Mouse (Mus musculus) lung, postnatal 4 days (tissue): ENCODE results near the gene Oxct2a.
"Not testable (repeated sequence)": the region's sequence is repeated elsewhere in the genome, so short reads cannot be mapped to it uniquely, and the experiment has no call there.

Experiments
- DNase-seq, 2 experiments: peaks; one replicate each; pipeline ENCODE4 v3.0.0; 2021

The Oxct2a gene

DNA sequence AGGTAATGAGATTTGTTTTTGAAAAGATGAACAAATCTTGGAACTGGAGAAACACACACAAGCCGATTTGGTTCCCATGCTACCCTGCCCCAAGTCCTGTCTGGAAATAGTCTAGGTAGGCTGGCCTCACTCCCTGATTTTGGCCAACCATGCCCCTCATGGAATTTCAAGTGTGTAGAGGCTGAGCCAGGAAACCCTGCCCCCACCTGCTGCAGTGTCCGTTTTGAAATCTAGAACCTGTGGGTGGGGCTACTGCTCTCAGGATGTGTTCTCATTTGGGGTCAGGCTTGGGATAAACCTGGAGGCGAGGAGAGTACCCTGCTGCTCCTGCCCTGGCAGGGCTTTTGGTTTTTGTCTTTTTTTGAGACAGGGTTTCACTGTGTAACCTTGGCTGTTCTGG, 15.1 kb downstream of the Oxct2a start:
- DNase-seq: no peak

DNA sequence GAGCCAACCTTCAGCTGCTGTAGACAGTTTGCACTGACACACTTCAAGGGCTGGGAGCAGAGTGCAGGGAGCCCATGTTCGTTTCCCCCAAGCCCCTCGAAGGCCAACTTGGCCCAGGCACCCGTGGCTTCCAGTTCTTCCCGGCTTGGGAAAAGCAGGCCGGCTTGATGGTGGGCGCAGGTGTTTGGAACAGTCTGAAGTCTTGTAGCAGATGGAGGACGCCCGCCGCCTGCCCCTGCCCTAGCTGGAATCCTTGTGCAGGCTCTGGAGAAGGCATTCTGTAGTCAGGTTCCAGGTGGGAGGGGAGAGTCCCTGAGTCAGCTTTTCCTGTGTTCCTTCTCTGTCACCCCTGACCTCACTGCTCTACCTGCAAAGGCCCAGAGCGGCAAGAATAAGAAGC, 16.4 kb downstream of the Oxct2a start:
- DNase-seq: no peak

DNA sequence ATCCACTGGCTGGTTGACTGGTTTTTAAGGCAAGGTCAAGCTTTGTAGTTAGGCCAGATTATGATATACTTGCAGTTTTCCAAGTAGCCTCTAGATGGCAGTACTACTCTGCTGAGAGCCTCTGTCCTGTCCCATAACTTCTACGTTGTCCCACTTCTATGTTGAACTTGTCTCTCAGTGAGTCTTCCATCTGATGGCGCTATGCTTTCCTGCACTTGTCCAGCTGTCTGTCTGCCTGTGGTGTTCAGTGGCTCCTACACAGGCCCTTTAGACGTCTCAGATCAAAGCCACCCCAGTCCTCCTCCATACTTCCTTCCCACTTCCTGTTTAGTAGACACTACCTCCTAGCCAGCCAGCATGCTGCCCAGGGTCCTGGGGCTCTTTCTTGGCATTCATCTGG, 17.6 kb downstream of the Oxct2a start:
- DNase-seq: peak in 1 of 2 experiments; percentile 44

DNA sequence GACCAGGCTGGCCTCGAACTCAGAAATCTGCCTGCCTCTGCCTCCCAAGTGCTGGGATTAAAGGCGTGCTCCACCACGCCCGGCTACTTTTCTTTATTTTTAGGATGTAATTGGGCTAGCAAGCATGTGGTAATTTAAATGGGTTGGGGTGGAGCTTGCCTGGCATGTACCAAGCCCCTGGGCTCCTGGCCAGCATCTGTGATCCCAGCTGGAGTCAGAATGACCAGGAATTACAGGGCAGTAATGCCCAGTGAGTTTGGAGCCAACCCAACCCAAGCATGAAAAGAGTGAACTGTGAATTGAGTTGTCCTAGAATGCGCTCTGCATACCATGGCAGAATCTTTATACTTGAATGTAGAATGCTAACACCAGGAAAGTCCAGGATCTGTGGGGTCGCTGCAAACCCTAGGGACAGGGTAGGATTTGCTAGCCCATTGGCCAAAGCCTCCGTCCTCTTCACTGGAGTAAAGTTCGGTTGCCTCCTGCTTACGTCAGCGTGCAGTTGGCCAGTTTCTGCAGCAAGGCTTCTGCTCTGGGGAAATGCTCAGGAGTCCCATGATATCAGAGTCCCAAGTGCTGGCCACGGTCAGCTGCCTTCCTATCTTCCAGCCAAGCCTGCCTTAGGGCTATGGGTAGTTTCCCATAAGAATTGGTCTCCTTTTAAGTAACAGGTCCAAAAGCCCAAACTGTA, 24.3 kb downstream of the Oxct2a start:
- peak in 1 of 2 experiments; percentile 56 for DNase-seq

DNA sequence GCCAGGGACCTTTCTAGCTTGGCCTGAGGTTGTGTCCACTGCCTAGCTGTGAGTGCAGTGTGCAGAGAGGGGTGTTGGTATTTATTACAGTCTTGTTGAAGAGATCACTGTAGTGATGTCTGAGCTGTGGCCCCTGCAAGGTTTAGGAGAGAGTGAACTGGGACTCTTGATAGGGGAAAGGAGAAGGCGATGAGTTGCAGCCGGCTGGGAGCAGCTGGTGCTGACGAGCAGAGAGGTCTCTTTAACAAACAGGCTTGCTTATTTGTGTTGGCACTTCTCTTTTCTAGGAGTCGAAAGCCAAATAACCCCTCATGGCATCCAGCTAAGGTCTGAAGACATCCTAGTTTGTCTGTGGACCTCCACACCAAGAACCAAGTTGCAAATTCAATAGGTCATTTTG, 25.2 kb downstream of the Oxct2a start:
- peak in 1 of 2 experiments; percentile 76 for DNase-seq

DNA sequence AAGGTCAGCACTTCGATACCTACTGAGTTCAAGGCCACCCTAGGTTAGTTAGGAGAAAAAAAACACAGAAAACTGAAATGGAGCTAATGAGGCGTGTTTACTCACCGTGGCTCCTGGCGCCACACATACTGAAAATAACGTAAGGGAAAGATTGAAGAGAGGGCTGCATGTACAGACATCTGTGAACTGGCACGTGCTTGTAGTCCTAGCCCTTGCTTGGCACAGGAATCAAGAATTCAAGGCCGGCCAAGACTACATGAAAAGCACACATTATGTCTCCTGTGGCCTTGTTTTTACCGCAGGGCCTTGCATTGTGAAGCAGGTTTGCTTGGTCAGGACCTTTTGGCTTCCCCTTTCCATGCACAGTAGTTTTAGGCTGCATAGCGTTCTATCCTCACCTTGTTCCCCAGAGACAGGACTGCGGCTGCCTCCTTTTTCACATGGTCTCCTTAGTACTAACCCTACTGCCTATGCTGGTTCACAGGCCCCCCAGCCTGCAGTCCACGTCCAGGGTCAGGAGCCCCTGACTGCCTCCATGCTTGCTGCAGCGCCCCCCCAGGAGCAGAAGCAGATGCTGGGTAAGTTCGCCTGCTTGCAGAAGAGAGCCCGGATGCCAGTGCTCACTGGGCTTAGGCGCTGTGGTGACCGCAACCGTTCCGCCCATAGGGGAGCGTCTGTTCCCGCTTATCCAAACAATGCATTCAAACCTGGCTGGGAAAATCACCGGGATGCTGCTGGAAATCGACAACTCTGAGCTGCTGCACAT, 26.1 kb downstream of the Oxct2a start:
- DNase-seq: no peak

DNA sequence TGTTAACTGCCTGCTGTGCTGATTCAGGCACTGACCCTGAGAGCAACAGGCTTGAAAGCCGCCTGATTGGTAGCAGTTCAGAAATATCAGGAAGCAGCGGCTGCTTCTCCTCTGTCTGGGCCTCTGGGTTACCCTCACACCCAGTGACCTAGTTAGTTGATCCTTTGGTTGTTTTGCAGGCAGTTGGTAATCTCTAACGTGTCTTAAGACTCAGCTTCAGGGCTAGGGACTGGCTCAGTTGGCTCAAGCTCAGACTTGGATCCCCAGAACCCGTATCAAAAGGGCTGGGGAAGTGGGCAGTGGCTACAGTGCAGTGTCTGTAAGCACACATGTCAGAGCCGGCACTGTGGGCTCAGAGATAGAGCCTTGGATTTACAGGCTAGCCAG, 27.3 kb downstream of the Oxct2a start:
- DNase-seq: no peak

DNA sequence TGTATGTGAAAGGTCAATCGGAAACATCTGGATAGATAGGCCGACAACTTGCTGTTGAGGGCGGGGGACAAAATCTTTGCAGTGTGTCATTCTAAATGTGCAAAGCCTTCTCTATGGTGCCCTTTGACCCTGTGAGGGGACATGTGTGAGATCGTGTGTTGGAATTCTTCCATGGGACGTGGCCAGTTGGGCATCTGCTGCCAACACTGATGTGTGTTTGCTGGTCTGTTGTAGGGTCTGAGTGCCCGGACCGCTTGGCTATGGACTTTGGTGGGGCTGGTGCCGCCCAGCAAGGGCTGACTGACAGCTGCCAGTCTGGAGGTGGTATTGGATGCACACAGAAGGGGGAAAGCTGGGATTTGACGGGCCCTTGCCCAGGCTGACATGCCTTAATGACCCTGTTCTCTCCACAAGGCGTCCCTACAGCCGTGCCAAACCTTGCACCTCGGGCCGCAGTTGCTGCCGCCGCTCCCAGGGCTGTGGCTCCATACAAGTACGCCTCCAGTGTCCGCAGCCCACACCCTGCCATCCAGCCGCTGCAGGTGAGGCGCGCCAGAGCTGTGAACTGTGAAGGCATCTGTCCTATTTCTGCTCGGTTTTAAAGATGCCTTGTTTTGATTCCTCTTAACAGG, 27.8 kb downstream of the Oxct2a start:
- no peak for DNase-seq

DNA sequence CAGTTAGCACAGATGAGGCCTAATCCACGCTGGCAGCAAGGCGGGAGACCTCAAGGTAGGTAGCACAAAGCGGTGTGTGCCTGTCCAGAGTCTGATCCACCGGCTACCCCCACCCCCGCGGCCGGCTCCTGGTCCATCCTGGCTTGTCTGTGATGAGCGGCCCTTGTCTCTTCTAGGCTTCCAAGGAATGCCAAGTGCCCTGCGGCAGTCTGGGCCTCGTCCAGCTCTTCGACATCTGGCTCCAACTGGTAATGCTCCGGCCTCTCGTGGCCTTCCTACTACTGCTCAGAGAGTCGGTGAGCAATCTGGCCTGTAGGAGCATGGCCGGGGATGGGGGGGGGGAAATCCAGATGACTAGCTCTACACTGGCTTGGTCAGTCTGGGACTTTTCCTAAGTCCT, 28.4 kb downstream of the Oxct2a start:
- DNase-seq: not testable (repeated sequence)

DNA sequence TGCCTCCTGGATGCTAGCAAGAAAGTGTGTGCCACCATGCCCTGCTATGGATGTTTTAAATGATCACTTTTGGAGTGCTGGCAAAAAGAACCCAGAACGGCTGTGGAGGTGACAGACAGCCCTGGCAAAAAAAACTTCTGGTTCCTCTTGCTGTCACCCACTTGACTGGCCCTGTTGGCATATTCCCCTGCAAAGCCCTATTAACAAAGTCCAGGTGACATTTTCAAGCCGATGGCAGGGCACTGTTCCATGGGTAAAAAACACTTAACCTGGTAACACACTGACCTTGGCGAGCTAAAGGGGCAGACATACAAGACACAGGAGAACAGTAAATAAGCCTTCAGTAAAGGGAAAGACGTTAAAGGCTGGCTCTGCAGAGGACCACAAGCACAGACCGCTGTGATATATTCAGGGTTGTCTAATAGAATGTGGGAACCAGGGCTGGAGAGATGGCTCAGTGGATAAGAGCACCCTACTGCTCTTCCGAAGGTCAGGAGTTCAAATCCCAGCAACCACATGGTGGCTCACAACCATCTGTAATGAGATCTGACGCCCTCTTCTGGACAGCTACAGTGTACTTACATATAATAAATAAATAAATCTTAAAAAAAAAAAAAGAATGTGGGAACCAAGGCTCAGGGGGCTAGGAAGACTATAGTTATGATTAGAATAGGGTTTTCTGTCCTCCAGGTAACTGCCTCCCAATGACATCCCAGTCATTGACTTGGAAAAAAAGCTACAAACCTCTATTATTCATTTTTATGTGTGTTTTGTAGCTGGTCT, 29.6 kb downstream of the Oxct2a start:
- DNase-seq: no peak

DNA sequence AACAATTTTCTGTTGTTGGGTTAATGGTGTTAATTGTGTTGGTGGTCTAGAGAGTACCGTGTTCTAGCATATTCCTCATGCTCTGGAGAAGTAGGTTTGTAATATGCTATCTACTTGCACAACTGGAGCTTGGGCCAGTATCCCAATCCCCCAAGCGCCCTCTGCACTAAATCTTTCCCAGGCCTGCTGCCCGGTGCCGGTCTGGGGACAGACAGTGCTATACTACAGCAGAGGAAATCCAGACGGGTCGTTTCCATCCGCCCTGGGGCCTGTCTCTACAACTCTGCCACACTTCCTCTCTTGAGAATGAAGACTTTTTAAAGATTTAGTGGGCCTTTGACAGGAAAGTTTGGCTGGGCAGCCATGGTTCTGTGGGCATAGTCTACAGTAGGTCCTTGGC, 30.4 kb downstream of the Oxct2a start:
- no peak for DNase-seq

DNA sequence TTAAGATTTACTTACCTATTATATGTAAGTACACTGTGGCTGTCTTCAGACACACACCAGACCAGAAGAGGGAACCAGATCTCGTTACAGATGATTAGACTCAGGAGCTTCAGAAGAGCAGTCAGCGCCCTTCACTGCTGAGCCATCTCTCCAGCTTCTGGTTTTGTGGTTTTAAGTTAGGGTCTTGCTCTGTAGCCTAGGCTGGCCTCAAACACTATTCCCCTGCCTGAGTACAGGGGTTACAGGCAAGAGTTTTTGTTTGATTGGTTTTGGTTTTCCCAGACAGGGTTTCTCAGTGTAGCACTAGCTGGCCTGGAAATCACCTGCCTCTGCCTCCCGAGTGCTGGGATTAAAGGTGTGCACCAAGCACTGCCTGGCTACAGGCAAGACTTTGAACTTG, 31.0 kb downstream of the Oxct2a start:
- no peak for DNase-seq

DNA sequence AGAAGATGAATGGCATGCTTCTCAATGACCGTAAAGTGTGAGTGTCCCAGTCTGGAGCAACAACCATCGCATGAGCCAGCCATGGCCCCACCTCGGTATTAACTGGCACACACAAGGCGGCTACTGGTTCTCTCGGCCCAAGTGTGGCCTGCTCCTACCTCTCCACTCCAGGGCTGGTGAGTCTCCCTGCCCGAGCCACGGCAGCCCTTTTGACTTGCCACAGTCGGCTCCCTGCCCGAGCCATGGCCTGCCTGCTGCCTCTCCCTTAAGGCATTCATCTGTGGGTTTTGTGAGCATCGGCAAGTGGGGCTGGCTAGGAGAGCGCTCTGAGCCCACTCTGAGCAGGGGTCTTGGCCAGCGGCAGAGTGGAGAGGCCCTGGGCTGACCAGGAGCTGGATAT, 34.4 kb downstream of the Oxct2a start:
- peak in 1 of 2 experiments; percentile 20 for DNase-seq

DNA sequence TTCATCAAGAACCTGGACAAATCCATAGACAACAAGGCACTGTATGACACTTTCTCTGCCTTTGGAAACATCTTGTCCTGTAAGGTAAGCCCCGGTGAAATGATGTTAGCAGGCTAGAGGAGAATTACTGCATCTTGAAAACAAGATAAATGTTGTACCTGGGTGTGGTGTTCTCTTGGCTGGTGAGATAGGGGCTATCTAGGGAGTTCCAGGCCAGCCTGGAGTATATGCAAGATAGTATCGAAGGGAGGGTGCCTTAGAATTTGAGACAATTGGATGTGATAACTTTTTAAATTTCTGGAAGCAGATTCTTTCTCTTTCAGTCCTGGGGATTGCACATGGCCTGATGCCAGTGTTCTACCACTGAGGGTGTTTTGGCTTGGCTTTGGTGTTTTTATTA, 36.6 kb downstream of the Oxct2a start:
- DNase-seq: no peak

DNA sequence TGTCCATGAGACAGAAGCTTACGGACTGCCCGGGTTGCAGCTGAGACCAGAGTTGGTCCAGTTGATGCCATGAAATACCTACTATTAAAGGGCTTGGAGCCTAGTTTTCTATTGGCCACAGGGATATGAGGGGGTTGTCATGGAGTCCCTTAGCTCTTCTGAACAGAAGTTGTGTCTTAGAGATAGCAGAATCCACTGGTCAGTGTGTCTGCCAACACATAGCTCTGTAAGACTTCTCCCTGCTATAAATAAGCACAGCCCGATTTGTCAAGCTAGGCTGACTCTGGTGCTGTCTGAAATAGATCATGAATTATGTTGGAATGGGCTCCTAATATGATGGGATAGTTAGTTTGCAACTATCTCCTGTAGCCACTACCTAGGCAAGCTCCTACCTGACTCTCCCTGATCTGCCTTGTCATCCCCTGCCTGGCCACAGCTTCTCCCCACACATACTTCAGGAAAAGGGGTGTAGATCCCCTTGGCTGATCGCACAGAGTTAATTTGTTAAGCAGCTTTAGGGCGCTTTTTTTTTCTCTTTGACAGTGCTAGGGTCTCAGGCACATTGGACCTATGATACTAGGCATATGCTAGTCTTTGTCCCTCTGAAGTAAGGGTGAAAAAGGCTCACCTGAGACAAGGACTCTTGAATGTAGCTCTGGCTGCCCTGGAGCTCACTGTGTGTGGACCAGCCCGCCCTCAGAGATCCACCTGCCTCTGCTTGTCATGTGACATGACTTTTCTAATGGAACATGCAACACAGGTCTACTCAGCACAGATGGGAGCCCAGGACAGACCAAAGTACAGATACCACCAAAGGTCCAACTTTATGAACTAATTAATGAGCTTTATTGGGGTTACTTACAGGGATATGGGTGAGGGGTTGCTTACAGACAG, 38.5 kb downstream of the Oxct2a start:
- DNase-seq: peak in 1 of 2 experiments; percentile 14

DNA sequence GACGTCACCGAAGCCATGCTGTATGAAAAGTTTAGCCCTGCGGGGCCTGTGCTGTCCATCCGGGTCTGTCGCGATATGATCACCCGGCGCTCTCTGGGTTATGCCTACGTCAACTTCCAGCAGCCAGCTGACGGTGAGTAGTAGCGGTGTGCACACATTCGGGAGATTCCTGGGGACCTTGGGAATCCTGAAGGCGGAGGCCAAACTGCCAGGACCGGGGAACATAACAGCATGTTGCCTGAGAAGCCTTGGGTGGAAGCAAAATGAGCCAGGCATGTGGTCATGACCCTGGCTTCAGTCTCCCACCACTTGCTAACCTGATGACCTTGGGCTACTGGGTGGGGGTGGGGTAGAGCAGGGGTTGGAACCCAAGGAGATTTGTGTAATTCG, 39.8 kb downstream of the Oxct2a start:
- peak; percentile 23 to 33 for DNase-seq

DNA sequence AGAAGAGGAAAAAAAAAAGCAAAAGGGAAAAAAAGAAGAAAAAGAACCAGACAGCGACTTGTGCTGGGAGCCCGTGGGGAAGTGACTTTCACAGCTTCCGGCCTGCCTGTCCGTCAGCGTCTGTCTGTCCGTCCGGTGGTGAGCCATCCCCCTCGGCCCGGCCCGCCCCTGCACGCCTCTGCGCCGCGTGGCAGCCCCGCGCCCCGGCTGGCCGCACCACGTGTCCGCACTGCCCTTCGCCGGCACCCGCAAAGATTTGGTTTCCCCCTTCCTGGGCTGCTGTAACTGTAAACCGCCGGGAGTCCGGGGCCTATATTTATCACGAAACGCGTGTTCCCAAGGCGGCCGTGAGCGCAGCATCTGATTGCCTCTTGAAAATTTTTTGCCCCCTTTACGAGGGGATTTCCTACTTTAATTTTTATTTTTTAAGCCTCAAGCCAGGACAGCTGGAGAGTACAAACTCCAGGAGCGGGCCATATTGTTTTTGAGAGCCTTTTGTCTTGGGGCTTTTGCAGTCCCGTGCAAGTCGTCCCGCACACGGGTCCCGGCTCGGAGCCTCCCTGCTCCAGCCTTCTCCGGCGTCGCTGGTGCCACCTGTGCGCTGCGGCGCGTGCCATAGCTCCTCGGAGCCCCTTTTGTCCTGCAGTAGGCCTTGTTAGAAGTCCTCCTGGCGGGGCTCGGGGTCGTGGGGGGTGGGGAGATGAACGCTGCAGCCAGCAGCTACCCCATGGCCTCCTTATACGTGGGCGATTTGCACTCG, 40.3 kb downstream of the Oxct2a start:
- DNase-seq: peak; percentile 53 to 67

DNA sequence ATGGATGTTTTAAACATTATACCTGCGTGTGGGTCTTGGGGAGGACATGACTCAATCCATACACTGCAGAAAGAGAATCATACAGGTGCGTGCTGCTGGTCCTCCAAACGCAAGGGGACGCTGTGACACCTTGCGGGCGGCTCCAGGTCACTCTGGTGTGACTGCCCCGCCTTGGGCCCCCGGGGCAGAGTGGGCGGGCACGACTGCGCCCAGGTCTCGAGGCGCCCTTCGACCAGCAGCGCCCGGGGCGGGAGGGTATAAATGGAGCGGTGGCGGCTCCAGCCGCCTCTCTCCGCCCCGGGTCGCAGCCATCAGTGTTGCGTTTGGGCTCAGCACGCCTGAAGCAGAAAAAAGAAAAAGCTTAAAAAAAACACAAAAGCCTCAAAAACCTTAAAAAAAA, 40.9 kb downstream of the Oxct2a start:
- peak; percentile 93 to 95 for DNase-seq

DNA sequence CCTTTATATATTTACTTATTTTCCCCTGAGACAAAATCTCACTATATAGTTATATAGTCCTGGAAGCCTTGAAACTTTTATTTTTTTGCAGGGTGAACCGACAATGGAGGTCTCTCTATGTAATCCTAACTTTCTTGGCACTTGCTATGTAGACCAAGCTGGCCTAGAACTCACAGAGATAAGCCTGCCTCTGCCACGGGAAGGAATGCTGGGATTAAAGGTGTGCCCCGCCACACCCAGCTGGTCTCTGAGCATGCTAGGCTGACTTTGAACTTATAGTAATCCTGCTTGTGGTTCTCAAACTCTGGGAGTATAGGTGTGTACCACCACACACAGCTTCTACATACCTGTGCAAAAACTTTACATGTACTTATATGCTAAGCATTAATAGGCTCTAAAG, 43.3 kb downstream of the Oxct2a start:
- DNase-seq: no peak
